Mouse (Mus musculus): ENCODE measurements around the gene Ttc26. TPM values are rescaled to one million over a fixed set of nuclear protein-coding genes. Genes with fewer than 3 reads are reported as not detected.
A peak's percentile ranks its signal among the peaks of the same experiment; 100 is the strongest.

Ttc26 gene
- total RNA-seq (2021), result 10 to 100 TPM; 10.1 to 11.5 TPM

DNA sequence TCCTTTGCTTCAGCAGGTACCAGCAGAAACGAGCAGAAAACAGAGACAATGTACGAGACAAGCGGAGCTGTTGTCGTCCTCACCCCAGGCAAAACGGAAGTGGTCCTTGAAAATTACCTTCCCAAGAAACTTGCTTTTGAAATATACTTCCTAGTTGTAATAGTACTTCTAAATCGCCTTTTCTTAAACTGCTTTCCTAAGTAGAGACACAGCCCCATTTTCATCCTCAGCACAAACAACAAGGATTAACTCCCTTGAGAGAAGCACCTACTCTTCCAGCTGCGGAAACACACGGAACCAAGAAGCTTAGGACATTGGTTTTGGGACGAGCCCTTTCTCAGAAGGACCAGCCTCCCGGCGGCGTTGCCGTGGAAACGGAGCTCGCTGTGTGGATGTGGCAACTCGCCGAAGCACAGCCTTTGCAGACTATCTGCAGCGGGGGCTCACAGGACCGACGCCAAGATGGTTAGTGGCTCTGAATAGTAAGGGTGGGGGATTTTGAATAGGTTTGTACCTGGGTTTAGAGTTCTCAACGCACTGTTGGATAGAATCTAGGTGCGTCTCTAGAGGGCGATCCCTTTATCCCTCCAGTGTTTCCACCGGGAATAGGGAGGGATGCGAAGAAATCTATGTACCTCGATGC is at the start of gene Ttc26:
Gene Ttc26 (plus strand): TSS at position 341 of the 643 bp plus-strand sequence.
- DNase-seq, result peak; percentile 89
- intact Hi-C loops (cut with DNase I), result no loop called here

DNA sequence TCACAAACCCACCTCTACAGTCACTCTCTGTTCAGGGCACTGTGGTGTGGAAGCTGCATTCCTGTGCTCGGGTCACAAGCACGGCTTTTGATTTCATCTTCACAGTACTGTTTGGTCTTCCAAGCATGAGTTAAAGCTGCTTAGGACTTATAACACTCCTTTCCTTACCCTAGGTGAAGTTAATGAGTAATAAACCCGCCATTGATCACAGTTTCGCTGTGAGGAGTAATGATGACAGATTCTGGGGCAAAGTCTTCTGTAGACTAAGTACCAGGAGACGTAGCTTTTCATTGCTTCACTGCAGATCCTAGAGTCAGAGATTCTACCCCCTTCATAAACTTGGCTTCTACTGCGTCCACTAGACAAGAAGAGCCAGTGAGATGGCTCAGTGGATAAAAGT is 46.0 kb upstream of the Ttc26 start:
- intact Hi-C loops (cut with DNase I), result no loop called here
- no peak for DNase-seq

DNA sequence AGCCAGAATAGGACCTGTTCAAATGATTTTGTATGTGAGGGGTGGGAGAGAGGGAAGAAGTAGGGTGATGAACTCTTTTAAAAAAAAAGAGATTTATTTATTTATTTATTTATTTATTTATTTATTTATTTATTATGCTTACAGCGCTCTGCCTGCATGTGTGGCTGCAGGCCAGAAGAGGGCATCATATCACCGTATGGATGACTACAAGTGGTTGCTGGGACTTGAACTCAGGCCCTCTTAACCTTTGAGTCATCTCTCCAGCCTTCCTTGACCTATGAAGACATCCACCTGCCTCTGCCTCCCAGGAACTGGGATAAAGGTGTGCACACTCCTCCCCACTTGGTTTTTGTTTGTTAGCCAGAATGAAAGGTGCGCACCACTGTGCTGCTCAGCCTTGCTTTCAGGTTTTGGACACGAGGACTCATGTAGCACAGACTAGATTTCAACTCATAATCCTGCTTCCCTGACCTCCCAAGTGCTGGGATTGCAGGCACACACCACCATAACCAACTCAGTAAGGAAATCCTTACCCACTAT is 44.0 kb upstream of the Ttc26 start:
- intact Hi-C loops (cut with DNase I), result no loop called here
- DNase-seq, result no peak

DNA sequence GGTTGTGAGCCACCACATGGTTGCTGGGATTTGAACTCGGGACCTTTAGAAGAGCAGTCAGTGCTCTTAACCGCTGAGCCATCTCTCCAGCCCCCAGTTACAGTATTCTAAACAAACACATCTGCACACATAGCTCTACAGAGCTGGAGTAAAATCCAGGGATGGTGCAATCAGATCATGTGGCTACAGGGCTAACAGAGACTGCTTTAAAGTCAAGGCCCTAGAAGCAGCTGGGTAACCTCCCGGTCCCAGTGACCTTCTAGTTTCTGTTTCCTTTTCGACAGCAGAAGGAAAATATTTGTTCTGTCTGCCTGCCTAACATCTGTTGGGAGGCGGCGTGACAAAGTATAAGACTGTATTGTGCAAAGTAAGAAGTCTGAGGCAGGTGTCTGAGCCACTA is 43.3 kb upstream of the Ttc26 start:
- intact Hi-C loops (cut with DNase I), result no loop called here
- DNase-seq, result no peak

DNA sequence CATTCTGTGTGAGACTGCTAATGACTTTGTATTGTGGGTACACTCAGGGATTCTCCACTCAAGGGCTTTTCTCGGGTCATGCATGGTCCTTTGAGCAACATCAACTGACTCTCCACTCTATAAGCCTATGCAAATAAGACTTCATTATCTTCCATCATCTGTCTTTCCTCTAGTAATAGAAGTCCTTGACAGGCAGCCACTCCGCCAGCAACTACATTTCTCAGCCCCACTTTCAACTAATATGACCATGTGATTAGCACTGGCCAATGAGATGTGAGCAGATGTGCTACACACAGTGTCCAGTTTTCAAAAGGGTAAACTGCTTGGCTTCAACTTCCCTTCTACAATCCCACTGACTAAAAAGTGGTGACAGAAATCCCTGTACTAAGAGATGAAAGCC is 42.2 kb upstream of the Ttc26 start:
- intact Hi-C loops (cut with DNase I), result no loop called here
- no peak for DNase-seq

DNA sequence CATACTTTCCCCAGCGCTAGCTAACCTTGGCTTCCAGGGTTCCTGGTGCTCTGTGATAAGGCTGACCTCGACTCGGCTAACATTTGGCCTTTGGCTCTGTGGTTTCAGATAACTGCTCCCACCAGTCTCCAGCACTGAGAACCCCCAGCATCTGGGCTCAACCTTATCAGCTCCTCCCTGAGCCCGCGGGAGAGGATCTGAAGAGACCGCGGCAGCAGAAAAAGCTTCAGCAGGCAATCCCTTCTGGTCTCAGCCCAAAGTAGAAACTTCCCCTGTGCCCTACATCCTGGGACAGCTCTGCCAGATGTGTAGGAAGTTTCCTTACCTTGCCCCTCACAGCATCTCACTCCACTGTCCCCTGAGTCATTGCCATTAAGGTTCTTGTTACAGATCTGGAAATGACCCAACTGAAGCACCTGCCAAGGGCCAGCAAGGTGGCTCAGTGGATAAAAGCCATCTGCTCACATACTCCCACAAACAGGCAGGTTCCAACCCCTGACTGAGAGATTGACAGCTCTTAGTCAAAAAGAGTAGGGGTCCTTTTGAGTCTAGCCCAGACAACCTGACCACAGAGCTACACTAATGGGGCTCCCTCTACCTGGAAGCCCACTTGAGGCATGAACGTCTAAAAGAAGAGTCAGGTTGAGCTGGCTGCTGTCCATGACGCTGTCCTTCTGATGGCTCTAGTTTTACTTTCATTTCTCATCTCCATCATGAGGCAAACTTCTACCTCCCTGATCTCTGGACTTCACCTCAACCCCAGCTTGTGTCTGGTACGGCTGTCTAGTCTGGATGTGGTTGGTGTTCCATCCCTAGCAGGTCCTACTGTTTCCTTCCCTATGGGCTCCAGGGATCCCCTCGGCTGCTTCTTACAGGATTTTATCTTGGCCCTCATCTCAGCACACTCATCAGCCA is 39.3 kb upstream of the Ttc26 start:
- intact Hi-C loops (cut with DNase I), result no loop called here
- no peak for DNase-seq

DNA sequence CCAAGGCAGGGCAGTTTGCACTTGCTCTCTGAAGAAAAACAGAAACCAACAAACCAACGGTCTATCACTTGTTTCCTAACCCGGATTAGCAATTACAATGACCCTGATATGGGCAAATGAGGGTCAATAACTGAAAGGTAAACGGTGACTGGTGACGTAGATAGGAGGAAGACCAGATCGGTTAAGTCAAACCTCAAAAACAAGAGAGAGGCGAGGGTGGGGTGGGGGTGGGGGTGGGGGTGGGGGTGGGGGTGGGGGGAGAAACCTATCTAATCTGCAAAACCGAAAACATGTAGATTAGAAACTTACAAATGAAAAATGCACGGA is 38.6 kb upstream of the Ttc26 start:
- intact Hi-C loops (cut with DNase I), result no loop called here
- DNase-seq, result no peak

DNA sequence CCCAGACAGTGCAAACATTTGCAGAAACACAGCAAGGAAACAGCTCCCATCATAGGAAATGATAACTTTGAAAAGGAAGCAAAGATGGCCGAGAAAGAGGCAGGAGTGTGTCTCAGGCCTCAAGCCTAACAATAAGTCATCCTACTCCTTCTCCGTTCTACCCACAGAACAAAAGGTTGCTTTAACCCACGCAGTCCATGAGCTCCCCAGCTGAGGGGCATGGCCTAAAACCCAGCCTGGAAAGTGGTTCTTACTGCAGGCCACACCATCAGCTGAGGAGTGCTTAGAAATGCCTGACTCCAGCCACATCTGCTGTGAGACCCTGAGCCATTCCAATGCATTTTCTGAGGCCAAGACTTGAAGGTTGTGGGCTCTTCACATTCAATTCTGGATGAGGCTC is 37.7 kb upstream of the Ttc26 start:
- no peak for DNase-seq
- intact Hi-C loops (cut with DNase I), result no loop called here

DNA sequence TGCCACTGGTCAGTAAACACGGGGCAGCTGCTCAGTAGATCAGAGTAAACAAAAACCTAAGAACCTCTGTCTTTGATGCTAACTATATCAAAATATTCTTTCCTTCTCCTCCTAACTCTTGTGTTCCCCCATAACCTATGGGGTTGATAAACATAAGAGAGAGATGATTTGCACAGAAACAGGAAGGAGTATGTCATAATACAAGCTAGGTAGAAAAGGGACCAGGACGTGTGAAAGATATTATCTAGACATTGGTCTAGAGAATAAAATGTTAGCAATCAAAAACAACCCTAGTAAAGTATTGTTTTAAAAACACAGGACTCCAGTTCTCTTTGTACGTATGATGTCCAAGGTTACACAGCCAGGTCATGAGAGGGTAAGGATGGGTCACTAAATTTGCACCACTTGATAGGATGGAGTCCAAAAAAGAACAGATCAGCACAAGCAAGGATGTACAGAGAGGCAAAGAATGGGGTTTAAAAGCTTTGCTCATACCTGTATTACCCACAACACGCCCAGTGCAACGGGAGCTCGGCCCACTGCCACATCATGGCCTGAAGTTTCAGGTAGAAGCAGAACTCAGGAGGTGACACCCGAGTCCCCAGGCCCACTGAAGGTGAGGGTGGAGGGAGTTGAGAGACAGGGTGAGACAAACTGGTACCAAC is 37.1 kb upstream of the Ttc26 start:
- intact Hi-C loops (cut with DNase I), result no loop called here
- no peak for DNase-seq

DNA sequence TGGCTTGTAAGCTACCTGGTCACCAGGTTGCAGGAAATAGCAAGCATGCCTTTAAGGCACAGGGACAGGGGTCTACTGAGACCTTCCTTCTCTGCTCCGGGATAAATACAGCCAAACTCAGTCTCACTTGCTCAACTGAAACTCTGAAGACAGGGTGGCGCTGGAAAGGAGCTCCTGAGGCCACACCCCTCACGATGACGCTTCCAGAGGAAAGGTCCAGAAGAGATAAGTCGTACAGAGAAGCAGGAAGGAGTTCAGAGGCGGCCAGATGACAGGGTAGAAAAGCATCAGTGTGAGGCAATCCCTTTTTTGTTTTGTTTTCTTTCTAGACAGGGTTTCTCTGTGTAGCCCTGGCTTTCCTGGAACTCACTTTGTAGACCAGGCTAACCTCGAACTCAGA is 35.5 kb upstream of the Ttc26 start:
- DNase-seq, result no peak
- intact Hi-C loops (cut with DNase I), result no loop called here

DNA sequence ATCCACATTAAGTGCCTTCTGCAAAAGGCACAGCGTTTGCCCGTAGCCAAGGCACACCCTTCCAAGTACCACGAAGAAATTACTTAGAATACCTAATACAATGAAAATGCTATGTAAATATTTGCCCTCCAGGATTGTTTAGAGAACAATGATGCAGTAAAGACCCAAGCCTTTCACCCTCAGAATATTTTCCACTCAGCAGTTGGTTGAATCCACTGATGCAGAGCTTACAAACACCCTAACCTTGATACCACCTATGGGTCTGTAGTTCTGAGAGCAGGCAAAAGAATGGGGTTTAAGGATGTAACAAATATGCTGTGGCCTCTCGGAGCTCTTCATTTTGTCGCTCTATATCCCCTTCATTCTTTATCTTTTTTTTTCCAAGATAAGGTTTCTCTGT is 33.4 kb upstream of the Ttc26 start:
- intact Hi-C loops (cut with DNase I), result no loop called here
- no peak for DNase-seq

DNA sequence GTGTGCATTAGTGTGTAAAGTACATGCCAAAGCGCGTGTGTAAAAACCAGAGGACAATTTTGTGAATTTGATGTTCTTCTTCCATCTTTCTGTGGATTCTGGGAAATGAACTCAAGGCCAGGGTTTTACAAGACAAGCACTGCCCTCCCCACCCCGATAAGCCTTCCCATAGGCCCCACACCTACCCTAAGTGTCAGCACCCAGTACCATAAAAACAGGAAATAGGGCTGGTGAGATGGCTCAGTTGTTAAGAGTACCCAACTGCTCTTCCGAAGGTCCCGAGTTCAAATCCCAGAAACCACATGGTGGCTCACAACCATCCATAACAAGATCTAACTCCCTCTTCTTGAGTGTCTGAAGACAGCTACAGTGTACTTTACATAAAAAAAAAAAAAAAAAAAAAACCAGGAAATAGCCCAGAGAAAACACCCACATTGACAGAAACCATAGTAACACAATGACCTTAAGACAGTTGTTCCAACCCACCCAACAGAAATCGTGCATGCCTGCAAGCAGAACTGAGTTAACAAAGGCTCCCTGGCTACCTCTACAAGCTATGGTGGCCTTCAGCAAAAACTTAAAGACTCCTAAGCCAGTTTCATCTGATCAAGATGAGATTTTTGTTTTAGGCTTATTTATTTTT is 32.3 kb upstream of the Ttc26 start:
- DNase-seq, result no peak
- intact Hi-C loops (cut with DNase I), result no loop called here

DNA sequence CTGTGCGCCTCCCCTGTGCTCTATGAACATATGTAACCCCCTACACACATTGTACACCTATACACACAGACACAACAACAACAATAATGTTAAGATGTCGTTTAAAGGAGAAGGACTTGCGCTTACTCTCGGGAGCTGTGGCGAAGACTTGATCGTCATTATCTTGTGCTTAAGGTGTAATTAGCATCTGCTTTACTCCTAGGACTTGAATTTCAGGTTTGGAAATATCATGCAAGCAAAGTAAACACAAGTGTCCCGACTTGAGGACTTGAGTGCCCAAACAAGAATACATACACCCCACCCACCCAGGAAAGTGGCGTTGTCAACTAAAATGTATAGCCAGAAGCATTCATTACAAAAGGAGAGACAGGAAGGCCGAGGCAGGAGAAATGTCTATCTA is 31.5 kb upstream of the Ttc26 start:
- DNase-seq, result no peak
- intact Hi-C loops (cut with DNase I), result no loop called here

DNA sequence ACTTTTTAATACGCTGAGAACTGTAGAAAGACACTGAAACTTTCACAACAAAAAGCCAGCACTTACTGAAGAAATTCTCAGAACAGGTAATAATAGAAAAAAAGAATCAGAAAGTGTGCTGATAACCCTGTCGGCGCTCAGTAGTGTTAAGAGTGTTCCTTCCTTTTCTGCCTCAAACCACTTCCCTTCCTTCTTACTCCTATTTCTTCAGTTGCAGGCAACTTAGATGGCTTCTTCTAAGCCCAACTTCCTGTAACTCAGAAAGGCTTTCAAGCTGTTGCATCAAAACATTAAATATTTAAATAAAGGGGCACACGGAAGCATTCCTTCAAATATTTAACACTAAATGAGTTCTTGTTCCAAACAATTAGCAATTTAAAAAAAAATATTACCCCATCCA is 29.3 kb upstream of the Ttc26 start:
- DNase-seq, result no peak
- intact Hi-C loops (cut with DNase I), result no loop called here

DNA sequence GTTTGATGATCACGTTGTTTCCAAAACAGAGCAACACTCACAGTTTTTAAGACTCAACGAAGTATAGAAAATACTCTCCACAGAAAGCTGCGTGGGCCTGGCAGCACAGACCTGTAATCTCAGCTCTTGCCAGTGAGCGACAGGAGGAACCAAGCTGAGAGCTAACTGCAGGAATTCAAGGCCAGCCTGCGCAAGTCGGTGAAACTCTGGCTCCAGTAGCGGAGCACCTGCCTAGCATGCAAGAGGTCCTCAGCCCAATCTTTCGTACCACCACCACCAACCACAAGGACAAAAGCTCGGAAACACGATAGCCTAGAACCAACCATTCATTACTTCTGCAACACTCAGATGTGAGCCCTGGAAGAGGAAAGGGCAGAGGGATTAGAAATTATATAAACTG is 28.8 kb upstream of the Ttc26 start:
- DNase-seq, result no peak
- intact Hi-C loops (cut with DNase I), result no loop called here

DNA sequence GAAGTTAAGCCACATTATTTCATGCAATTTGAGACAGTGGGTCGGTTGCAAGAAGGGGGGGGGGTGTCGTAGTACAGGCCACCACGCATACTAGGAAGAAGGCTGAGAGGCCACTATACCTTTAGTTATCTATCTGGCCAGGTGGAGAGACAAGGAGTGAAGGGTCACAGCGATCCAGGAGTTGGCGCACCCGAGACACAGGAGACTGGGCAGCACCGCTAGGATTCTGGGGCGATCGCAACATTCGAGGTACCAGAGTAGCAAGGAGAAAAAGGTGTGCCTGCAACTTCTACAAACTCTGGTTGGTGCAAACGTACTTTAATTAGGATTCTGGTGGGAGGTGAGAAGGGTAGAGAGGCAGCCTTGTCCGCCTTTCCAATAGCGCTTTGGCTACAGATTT is 28.1 kb upstream of the Ttc26 start:
- intact Hi-C loops (cut with DNase I), result no loop called here

DNA sequence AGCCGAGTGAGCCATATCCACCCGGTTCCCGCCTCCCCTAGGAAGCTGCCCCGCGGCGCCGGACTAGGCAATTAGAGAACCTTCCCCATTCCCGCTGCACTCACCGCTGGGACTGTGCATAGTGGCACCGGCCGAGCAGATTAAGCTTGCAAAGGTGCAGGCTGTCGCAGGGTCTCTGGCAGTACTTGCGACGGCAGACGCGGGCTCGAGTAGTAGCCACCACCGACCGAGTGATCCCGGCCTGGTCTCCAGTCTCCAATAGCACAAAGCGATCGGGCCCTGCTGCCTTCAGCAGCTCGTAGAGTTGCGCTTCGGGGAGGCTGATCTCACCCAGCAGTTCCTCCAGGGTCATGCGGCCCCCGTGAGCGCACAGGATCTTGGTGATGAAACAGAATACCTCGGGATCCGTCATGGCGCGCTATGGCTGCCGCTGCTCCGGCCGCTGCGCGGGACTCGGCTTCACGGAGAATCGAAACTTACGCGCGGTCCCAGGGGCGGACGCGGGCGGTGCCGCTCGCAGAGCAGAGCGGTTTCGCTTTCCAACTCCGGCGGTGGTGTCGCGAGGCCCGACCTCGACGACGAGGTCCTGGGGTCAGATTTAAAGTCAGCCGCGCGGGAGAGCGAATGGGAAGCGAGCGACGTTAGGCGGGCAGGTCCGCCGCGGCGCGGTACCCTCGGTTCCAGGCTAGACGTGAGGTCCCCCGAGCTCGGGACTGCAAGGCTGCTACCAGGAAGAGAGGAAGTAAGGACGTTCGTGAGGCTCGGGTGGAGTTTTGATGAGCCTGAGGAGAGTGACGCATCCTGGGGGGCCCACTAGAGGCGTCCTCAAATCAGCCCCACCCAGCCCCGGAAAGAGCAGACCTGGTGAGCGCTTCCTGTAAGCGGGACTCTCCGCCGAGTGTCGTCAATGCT is 27.2 kb upstream of the Ttc26 start, which contains the start of gene Zc3hav1:
Gene Zc3hav1 (minus strand): TSS at position 793 of the 912 bp plus-strand sequence.
- peak; percentile 28 for DNase-seq
- intact Hi-C loops (cut with DNase I), result no loop called here

More for the DNA sequence above, 28.1 kb upstream of the Ttc26 start:
- DNase-seq, result no peak

DNA sequence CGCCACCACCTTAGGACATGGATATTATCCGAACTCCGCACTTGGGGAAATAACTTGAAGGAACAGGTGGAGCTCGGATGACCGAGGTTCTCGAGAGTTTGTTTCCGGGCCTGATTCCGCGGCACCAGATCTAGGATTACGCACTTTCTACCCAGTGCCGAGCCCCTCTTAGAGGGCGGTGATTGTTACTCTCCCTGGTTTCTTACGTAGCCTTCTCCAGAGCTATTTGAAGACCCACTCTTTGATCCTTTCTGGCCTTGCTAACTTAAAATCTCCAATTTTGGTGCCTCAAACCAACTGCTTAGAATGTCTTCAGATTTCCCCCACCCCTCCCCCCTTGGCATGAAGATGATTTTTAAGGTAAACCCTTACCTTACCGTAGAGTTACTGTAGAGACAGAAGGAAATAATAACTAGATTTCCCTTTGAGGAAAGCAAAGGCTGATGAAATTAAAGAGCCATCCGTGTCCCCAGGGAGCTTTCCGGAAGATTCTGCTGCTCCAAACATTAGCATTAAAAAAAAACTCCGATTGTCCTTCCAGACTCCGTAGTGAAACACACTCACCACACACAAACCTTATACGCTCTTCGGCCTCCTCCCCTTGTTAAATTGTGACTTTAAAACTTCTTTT is 26.4 kb upstream of the Ttc26 start:
- DNase-seq, result no peak
- intact Hi-C loops (cut with DNase I), result no loop called here

DNA sequence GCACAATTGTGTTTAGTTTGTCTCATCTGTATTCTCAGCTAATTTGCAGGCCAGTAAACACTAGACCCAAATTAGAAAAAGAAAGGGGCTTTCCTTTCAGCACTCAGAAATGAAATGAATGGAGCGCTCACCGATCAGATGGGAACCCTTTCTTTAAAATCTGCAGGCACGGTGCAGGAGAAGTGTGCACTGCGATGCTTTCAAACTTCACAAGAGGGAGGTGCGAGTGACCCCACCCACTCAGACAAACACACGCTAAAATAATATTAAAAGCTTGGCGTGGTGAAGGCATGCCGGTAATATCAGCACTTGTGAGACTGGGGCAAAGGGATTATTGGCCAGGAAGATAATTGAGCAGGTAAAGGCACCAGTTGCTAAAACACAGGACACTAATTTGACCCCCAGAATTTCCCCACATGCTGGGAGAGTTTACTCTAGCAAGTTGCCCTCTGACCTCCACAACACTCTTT is 25.9 kb upstream of the Ttc26 start:
- DNase-seq, result no peak
- intact Hi-C loops (cut with DNase I), result no loop called here

Data from left cerebral cortex, postnatal 4 days (tissue).